Mouse (Mus musculus): Measurements from ENCODE around the gene Lamtor3. TPM values are rescaled to one million over a fixed set of nuclear protein-coding genes. Genes with fewer than 3 reads are reported as not detected.
"Not testable (repeated sequence)": the region's sequence is repeated elsewhere in the genome, so short reads cannot be mapped to it uniquely, and the experiment has no call there.

Gene Lamtor3
- polyA plus RNA-seq, 2 experiments, result 35.2 to 54.3 TPM

DNA sequence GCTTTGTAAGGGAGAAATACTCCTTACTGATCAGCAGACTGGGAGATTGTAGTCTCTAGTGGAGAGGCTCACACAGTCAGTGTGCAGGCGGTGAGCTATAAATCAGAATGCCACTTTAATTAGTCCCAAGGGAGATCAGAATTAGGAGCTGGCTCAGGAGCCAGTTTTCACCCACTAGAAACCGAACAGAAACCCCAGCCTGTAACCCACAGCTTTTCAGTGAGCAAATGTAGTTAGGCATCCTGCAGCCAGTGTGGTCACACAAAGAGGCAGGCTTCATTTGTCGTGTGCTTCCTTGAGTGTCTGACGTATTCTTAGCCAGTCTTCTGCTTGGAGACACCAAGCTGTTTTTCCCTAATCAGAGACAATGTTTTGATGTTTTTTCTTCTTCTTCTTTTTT, 21.9 kb upstream of the Lamtor3 start:
- Histone ChIP-seq H3K4me1 (replicated peaks; ENCODE audit: control insufficient read depth in 2 of 2, insufficient read depth in 2 of 2, low read length in 1 of 2) (no peaks in the 10 kb centered on the region), H3K36me3 (replicated peaks; ENCODE audit: control insufficient read depth, insufficient read depth, low read depth) (no peaks in the 10 kb centered on the region), H3K9me3 (ENCODE audit: control insufficient read depth, low read length) (no peaks in the 10 kb centered on the region), H3K4me2 (ENCODE audit: low read depth) (no peak overlapping the region), H3K4me3 (ENCODE audit: insufficient read depth in 1 of 2, low read depth in 2 of 2, low read length in 2 of 2) (no peak overlapping the region), H3K27me3 (ENCODE audit: control insufficient read depth, insufficient read depth, low read length) (no peaks in the 10 kb centered on the region), H3K27ac (no peak overlapping the region), H3K9ac (replicated peaks) (no peak overlapping the region)
- TF ChIP-seq EP300 (IDR thresholded peaks at IDR 0.05; ENCODE audit: low read depth), result no peak
- no peak for TF ChIP-seq CTCF (IDR thresholded peaks at IDR 0.05; ENCODE audit: low read depth)
- 83% methylated on average over 4 of the region's 4 CpGs for WGBS (ENCODE audit: insufficient replicate concordance)
- DNase-seq (ENCODE audit: low read depth in 3 of 3, low spot score in 3 of 3) (no peak), ATAC-seq (ENCODE audit: insufficient read depth) (no peak)

DNA sequence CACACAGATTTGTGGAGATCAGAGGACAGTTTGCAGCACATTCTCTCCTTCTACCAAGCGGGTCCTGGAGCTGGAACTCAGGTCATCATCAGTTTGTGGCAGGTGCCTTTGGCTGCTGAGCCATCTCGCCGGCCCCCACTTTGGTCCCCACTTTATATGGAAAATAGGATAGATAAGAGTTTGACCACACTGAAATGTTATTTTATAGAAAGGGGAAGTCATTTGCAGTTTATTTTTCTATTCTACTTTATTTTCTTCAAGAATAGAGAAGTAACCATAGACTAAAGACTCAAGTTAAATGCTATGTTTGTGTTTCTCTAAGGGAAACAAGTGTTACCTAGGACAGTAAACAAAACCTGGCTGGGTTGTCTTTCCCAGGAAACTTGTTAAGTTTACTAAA, 21.4 kb upstream of the Lamtor3 start:
- Histone ChIP-seq H3K27ac (no peak overlapping the region), H3K9ac (replicated peaks) (no peak overlapping the region), H3K9me3 (ENCODE audit: control insufficient read depth, low read length) (no peaks in the 10 kb centered on the region), H3K36me3 (replicated peaks; ENCODE audit: control insufficient read depth, insufficient read depth, low read depth) (no peaks in the 10 kb centered on the region), H3K27me3 (ENCODE audit: control insufficient read depth, insufficient read depth, low read length) (no peaks in the 10 kb centered on the region), H3K4me2 (ENCODE audit: low read depth) (no peak overlapping the region), H3K4me1 (replicated peaks; ENCODE audit: control insufficient read depth in 2 of 2, insufficient read depth in 2 of 2, low read length in 1 of 2) (no peaks in the 10 kb centered on the region), H3K4me3 (ENCODE audit: insufficient read depth in 1 of 2, low read depth in 2 of 2, low read length in 2 of 2) (no peak overlapping the region)
- DNase-seq (ENCODE audit: low read depth in 3 of 3, low spot score in 3 of 3) (no peak), ATAC-seq (ENCODE audit: insufficient read depth) (no peak)
- TF ChIP-seq CTCF (IDR thresholded peaks at IDR 0.05; ENCODE audit: low read depth) (no peak), EP300 (IDR thresholded peaks at IDR 0.05; ENCODE audit: low read depth) (no peak)
- WGBS (ENCODE audit: insufficient replicate concordance), result 74% methylated on average over 3 of the region's 3 CpGs

DNA sequence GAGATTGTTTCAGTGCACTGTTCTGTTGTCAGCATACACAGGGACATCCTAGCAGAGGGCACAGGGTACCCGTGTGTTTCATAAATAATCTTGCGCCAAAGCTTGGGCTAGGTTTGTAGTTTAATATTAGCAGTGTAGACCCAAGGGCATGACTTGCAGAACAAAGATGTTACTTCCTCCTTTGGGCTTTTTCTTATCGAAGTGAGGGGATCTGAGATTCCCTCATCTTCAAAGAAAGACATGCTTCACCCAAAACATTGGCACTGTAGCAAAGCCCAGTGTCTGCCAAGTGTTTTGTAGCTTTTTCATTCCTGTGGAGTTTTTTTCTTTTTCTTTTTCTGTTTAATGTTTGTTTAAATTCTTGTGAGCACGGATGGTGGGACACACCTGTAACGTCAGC, 20.6 kb upstream of the Lamtor3 start:
- no peak for TF ChIP-seq CTCF (IDR thresholded peaks at IDR 0.05; ENCODE audit: low read depth)
- TF ChIP-seq EP300 (IDR thresholded peaks at IDR 0.05; ENCODE audit: low read depth), result no peak
- no peak overlapping the region for H3K4me2 ChIP-seq (ENCODE audit: low read depth)
- no peaks in the 10 kb centered on the region for H3K27me3 ChIP-seq (ENCODE audit: control insufficient read depth, insufficient read depth, low read length)
- no peaks in the 10 kb centered on the region for H3K36me3 ChIP-seq (replicated peaks; ENCODE audit: control insufficient read depth, insufficient read depth, low read depth)
- no peak for DNase-seq (ENCODE audit: low read depth in 3 of 3, low spot score in 3 of 3)
- no peak overlapping the region for H3K4me3 ChIP-seq (ENCODE audit: insufficient read depth in 1 of 2, low read depth in 2 of 2, low read length in 2 of 2)
- H3K27ac ChIP-seq, result no peak overlapping the region
- 58% methylated on average over 5 of the region's 5 CpGs for WGBS (ENCODE audit: insufficient replicate concordance)
- no peaks in the 10 kb centered on the region for H3K9me3 ChIP-seq (ENCODE audit: control insufficient read depth, low read length)
- no peak for ATAC-seq (ENCODE audit: insufficient read depth)
- no peak overlapping the region for H3K9ac ChIP-seq (replicated peaks)
- no peaks in the 10 kb centered on the region for H3K4me1 ChIP-seq (replicated peaks; ENCODE audit: control insufficient read depth in 2 of 2, insufficient read depth in 2 of 2, low read length in 1 of 2)

DNA sequence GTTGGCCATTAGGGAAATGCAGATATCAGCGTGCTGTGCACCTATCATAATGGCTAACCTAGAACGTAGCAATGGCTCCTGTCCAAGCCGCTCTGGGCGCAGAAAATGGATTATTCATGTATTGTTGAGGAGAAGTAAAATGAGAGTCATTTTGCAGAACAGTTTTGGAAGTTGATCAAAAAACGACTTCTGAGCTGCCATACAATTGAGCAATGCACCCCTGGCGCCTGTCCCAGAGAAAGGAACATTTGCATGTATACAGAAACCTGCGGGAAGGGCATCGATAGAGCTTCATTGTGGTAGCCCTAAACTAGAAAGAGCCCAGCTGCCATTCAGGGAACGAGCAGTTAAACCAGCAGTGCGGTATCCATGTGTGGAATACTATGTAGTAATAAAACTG, 18.2 kb upstream of the Lamtor3 start:
- H3K36me3 ChIP-seq (replicated peaks; ENCODE audit: control insufficient read depth, insufficient read depth, low read depth), result no peaks in the 10 kb centered on the region
- no peak overlapping the region for H3K9ac ChIP-seq (replicated peaks)
- no peaks in the 10 kb centered on the region for H3K4me1 ChIP-seq (replicated peaks; ENCODE audit: control insufficient read depth in 2 of 2, insufficient read depth in 2 of 2, low read length in 1 of 2)
- DNase-seq (ENCODE audit: low read depth in 3 of 3, low spot score in 3 of 3) (no peak), ATAC-seq (ENCODE audit: insufficient read depth) (no peak)
- H3K27ac ChIP-seq, result no peak overlapping the region
- H3K4me3 ChIP-seq (ENCODE audit: insufficient read depth in 1 of 2, low read depth in 2 of 2, low read length in 2 of 2), result no peak overlapping the region
- no peak overlapping the region for H3K4me2 ChIP-seq (ENCODE audit: low read depth)
- no peaks in the 10 kb centered on the region for H3K9me3 ChIP-seq (ENCODE audit: control insufficient read depth, low read length)
- no peak for TF ChIP-seq EP300 (IDR thresholded peaks at IDR 0.05; ENCODE audit: low read depth)
- no peak for TF ChIP-seq CTCF (IDR thresholded peaks at IDR 0.05; ENCODE audit: low read depth)
- 78% methylated on average over 10 of the region's 10 CpGs for WGBS (ENCODE audit: insufficient replicate concordance)
- H3K27me3 ChIP-seq (ENCODE audit: control insufficient read depth, insufficient read depth, low read length), result no peaks in the 10 kb centered on the region

DNA sequence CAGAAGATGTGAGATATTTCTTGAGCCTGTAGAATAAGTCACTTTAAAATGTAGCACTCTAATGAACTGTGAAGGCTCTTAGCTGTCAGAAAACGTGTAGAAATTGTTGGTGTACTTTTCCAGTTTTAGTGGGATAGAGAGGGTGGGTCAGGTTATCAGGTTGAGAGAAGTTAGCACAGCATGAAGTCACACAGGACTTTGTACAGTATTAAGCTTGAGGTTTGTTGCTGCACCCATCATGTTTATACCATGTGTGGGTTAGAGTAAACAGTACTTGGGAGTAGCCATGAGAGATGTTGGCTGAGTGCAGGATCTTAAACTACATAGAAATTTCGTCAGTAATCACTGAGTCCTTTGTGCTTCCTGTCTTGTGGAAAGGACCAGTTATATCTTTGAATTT, 5.2 kb upstream of the Lamtor3 start:
- no peak overlapping the region for H3K27ac ChIP-seq
- H3K4me2 ChIP-seq (ENCODE audit: low read depth), result no peak overlapping the region
- H3K27me3 ChIP-seq (ENCODE audit: control insufficient read depth, insufficient read depth, low read length), result no peaks in the 10 kb centered on the region
- no peak overlapping the region for H3K9ac ChIP-seq (replicated peaks)
- no peak for DNase-seq (ENCODE audit: low read depth in 3 of 3, low spot score in 3 of 3)
- no peak overlapping the region for H3K4me3 ChIP-seq (ENCODE audit: insufficient read depth in 1 of 2, low read depth in 2 of 2, low read length in 2 of 2)
- no peaks in the 10 kb centered on the region for H3K9me3 ChIP-seq (ENCODE audit: control insufficient read depth, low read length)
- TF ChIP-seq CTCF (IDR thresholded peaks at IDR 0.05; ENCODE audit: low read depth) (no peak), EP300 (IDR thresholded peaks at IDR 0.05; ENCODE audit: low read depth) (no peak)
- 47% methylated on average over 2 of the region's 2 CpGs for WGBS (ENCODE audit: insufficient replicate concordance)
- no peak for ATAC-seq (ENCODE audit: insufficient read depth)
- H3K4me1 ChIP-seq (replicated peaks; ENCODE audit: control insufficient read depth in 2 of 2, insufficient read depth in 2 of 2, low read length in 1 of 2), result peaks cover 3 to 7% of the 10 kb centered on the region in 2 experiments
- no peaks in the 10 kb centered on the region for H3K36me3 ChIP-seq (replicated peaks; ENCODE audit: control insufficient read depth, insufficient read depth, low read depth)

DNA sequence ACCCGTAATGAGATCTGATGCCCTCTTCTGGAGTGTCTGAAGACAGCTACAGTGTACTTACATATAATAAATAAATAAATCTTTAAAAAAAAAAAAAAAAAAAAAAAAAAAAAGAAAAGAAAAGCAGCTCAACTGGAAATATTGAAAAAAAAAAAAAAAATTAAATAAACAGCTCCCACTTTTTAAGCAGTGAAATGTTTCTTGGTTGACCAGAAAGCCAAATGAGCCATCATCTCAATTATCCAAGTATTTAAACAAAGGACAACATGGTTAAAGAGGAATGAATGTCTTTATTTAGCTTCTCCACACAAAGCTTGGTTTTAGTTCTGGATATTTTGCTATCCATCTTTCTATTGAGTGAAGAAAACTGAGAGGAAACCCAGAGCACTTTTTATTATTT, 3.7 kb upstream of the Lamtor3 start:
- not testable (repeated sequence) for H3K4me1 ChIP-seq (replicated peaks; ENCODE audit: control insufficient read depth in 2 of 2, insufficient read depth in 2 of 2, low read length in 1 of 2); H3K27ac ChIP-seq; DNase-seq (ENCODE audit: low read depth in 3 of 3, low spot score in 3 of 3); H3K4me2 ChIP-seq (ENCODE audit: low read depth); H3K36me3 ChIP-seq (replicated peaks; ENCODE audit: control insufficient read depth, insufficient read depth, low read depth); ATAC-seq (ENCODE audit: insufficient read depth); H3K4me3 ChIP-seq (ENCODE audit: insufficient read depth in 1 of 2, low read depth in 2 of 2, low read length in 2 of 2); H3K9ac ChIP-seq (replicated peaks); H3K27me3 ChIP-seq (ENCODE audit: control insufficient read depth, insufficient read depth, low read length); H3K9me3 ChIP-seq (ENCODE audit: control insufficient read depth, low read length)
- WGBS (ENCODE audit: insufficient replicate concordance), result no CpG with 5 or more reads among the region's 1 CpGs
